Mouse (Mus musculus) G1E (cell line): ENCODE measurements around the gene St6galnac3.

ENCODE experiments used
- CTCF ChIP-seq: IDR thresholded peaks from 2 replicates; pipeline ENCODE4 v1.5.1; 2012; ENCODE audit warnings: low read depth, low read length, inconsistent platforms, mixed read lengths
- GATA1 ChIP-seq: IDR thresholded peaks from 2 replicates; pipeline ENCODE4 v1.6.1; 2012; ENCODE audit warnings: borderline replicate concordance, low read length, inconsistent platforms, mixed read lengths
- POLR2AphosphoS5 ChIP-seq: IDR thresholded peaks from 2 replicates; pipeline ENCODE4 v1.6.1; 2012; ENCODE audit warnings: low read depth, low read length, inconsistent platforms; ENCODE audit not compliant: insufficient replicate concordance
- TAL1 ChIP-seq: conservative IDR thresholded peaks from 2 replicates; pipeline ENCODE4 v1.6.1; 2012; ENCODE audit warnings: low read depth, low read length, inconsistent platforms, mixed read lengths

- TF ChIP-seq CTCF, result no peak
- TF ChIP-seq GATA1, result no peak
- no peak for TF ChIP-seq TAL1
- TF ChIP-seq POLR2AphosphoS5, result no peak
These were observed 55.1 kb downstream of the St6galnac3 start for GRCm38 (mm10) chr3:153669737-153670435.
